Mouse (Mus musculus) lung, adult 2 months (tissue): Measurements from ENCODE around the gene Olfr462.

Experiments used
- CTCF ChIP-seq: fragments of 200-500 bp; IDR thresholded peaks from 2 replicates; pipeline ENCODE4 v1.5.1; 2011; ENCODE audit warnings: mild to moderate bottlenecking, low read length, control low read depth; ENCODE audit not compliant: insufficient read depth
- POLR2A ChIP-seq: fragments of 200-500 bp; IDR thresholded peaks from 2 replicates; pipeline ENCODE4 v1.6.1; 2011; ENCODE audit warnings: low read depth, mild to moderate bottlenecking, control low read depth, low read length, borderline replicate concordance; ENCODE audit errors: extremely low read depth

GRCm38 (mm10) chr11:87935467-87935866, 43.4 kb upstream of the Olfr462 start:
- no peak for TF ChIP-seq POLR2A
- TF ChIP-seq CTCF, result no peak
